ENCODE assay signal across 13 mouse cellular contexts in the genomic region with DNA sequence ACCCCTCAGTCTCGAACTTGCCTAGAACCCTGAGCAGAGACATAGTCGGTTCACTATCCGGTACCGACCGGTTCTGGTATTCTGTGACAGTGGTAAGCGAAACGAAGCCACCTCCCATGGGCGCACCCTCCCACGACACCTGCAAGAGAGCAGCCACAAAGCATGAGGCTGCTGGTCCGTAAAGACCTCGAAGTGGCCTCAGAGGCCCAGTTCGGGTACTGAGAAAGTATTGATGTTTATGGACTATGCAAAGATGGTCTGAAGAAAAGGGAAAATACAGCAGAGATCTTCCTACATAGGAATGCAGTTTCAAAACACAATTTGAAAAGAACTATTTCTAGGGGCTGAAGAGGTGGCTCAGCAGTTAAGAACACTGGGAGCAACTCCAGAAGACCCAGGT.
DNase-seq lines count a peak whose midpoint lies in the region; ATAC-seq and TF ChIP-seq lines count a peak whose summit lies in the region.
"Had no signal": no experiment of that assay in that cellular context is flagged by ENCODE, and none has a peak within 500 bp of the region (broad histone marks: within the 10 kb centered on the region; RNA-seq: fewer than 3 reads in every experiment).

No protein-coding gene starts in this region.

- in situ Hi-C loops in CH12.LX (cut with MboI; ENCODE audit: low pct_ligation_motif_present, low pct_unique_long_range_greater_than_20kb, low sequenced_read_pairs), result no loop called here

- H3K27me3 ChIP-seq in forebrain, embryonic 15.5 days, result no peaks in the 10 kb centered on the region
- H3K27me3 ChIP-seq in forebrain, embryonic 12.5 days, result 0 out of 2 replicates have a peak, but pooled peaks cover 3% of the 10 kb centered on the region
- no peaks in the 10 kb centered on the region for H3K27me3 ChIP-seq in kidney, embryonic 16.5 days (ENCODE audit: insufficient read depth, low read length)
- no peaks in the 10 kb centered on the region for H3K27me3 ChIP-seq in CH12.LX (replicated peaks)
- no peaks in the 10 kb centered on the region for H3K27me3 ChIP-seq in embryonic facial prominence, embryonic 13.5 days
- H3K27me3 ChIP-seq: heart, embryonic 12.5 days; kidney, embryonic 15.5 days; liver, embryonic 15.5 days had no signal

- TF ChIP-seq EP300 in CH12.LX (IDR thresholded peaks at IDR 0.05; ENCODE audit: low read length), result peak; percentile 59; the same call in 1 of the 2 replicates

- TF ChIP-seq POLR2A in CH12.LX (IDR thresholded peaks at IDR 0.05; ENCODE audit: low read depth, low read length), result no peak

- WGBS in forebrain, embryonic 15.5 days, result 83% methylated on average over 12 of the region's 12 CpGs
- 88% methylated on average over 12 of the region's 12 CpGs for WGBS in forebrain, embryonic 12.5 days
- WGBS in kidney, embryonic 16.5 days, result 80% methylated on average over 12 of the region's 12 CpGs
- 83% methylated on average over 12 of the region's 12 CpGs for WGBS in embryonic facial prominence, embryonic 13.5 days

- H3K27ac ChIP-seq in forebrain, embryonic 15.5 days (replicated peaks), result no peak overlapping the region
- no peak overlapping the region for H3K27ac ChIP-seq in forebrain, embryonic 12.5 days
- no peak overlapping the region for H3K27ac ChIP-seq in kidney, embryonic 16.5 days (ENCODE audit: low read length)
- H3K27ac ChIP-seq in CH12.LX (ENCODE audit: insufficient read depth, low read depth), result peak overlapping the region; percentile 99
- H3K27ac ChIP-seq in embryonic facial prominence, embryonic 13.5 days, result peak overlapping the region; percentile 75; the same call in 1 of the 2 replicates
- H3K27ac ChIP-seq: kidney, embryonic 15.5 days; liver, embryonic 15.5 days had no signal

- no peaks in the 10 kb centered on the region for H3K79me2 ChIP-seq in CH12.LX (replicated peaks; ENCODE audit: control insufficient read depth, extremely low read depth, insufficient read depth, poor library complexity, severe bottlenecking)

- no peak for TF ChIP-seq CTCF in CH12.LX (conservative IDR thresholded peaks at IDR 0.05 in 1 of 2, IDR thresholded peaks at IDR 0.05 in 1 of 2; ENCODE audit: low read depth in 2 of 2, low read length in 2 of 2)

- DNase-seq in kidney, postnatal 14 days, result no peak
- DNase-seq in CH12.LX (ENCODE audit: extremely low read depth), result peak; percentile 69
- no peak for DNase-seq in testis, postnatal 10 days (ENCODE audit: low spot score)
- DNase-seq: forebrain, postnatal 0 days had no signal

- no peak overlapping the region for H3K4me3 ChIP-seq in forebrain, embryonic 15.5 days
- H3K4me3 ChIP-seq in forebrain, embryonic 12.5 days (replicated peaks), result no peak overlapping the region
- H3K4me3 ChIP-seq in kidney, embryonic 16.5 days (ENCODE audit: low read length), result no peak overlapping the region
- no peak overlapping the region for H3K4me3 ChIP-seq in CH12.LX (replicated peaks in 1 of 3; ENCODE audit: low read depth in 2 of 3, low read length in 2 of 3, poor library complexity in 1 of 3)
- no peak overlapping the region for H3K4me3 ChIP-seq in embryonic facial prominence, embryonic 13.5 days
- H3K4me3 ChIP-seq: erythroblast, embryonic 14.5 days; heart, embryonic 12.5 days; kidney, embryonic 15.5 days; liver, embryonic 15.5 days had no signal

- no peaks in the 10 kb centered on the region for H3K36me3 ChIP-seq in forebrain, embryonic 15.5 days
- no peaks in the 10 kb centered on the region for H3K36me3 ChIP-seq in forebrain, embryonic 12.5 days (replicated peaks)
- no peaks in the 10 kb centered on the region for H3K36me3 ChIP-seq in kidney, embryonic 16.5 days (ENCODE audit: insufficient read depth, low read length)
- H3K36me3 ChIP-seq in CH12.LX (replicated peaks in 1 of 2; ENCODE audit: control insufficient read depth in 1 of 2, insufficient read depth in 1 of 2, low read length in 1 of 2), result no peaks in the 10 kb centered on the region
- H3K36me3 ChIP-seq in embryonic facial prominence, embryonic 13.5 days, result no peaks in the 10 kb centered on the region
- H3K36me3 ChIP-seq: heart, embryonic 12.5 days; kidney, embryonic 15.5 days; liver, embryonic 15.5 days had no signal

- ATAC-seq in forebrain, embryonic 15.5 days (replicated peaks), result 0 out of 2 replicates have a peak, but pooled peaks have one; percentile 37
- ATAC-seq in forebrain, embryonic 12.5 days (ENCODE audit: low FRiP score), result no peak
- ATAC-seq in kidney, embryonic 16.5 days (ENCODE audit: low FRiP score, low TSS enrichment), result 0 out of 2 replicates have a peak, but pooled peaks have one; percentile 21
- no peak for ATAC-seq in embryonic facial prominence, embryonic 13.5 days (ENCODE audit: insufficient number of reproducible peaks, insufficient read depth, low FRiP score, low TSS enrichment, low read depth)
- ATAC-seq in erythroid progenitor cell, adult 5-6 weeks (replicated peaks; ENCODE audit: low FRiP score, poor library complexity, severe bottlenecking), result no peak
- ATAC-seq: forebrain, postnatal 0 days had no signal

- TF ChIP-seq RAD21 in CH12.LX (IDR thresholded peaks at IDR 0.05; ENCODE audit: low read depth, low read length), result no peak; the same call in 1 of the 2 replicates

- no peak overlapping the region for H3K4me2 ChIP-seq in forebrain, embryonic 15.5 days (replicated peaks)
- H3K4me2 ChIP-seq in forebrain, embryonic 12.5 days, result no peak overlapping the region
- no peak overlapping the region for H3K4me2 ChIP-seq in kidney, embryonic 16.5 days (replicated peaks; ENCODE audit: low read depth, low read length)
- peak overlapping the region; percentile 87 for H3K4me2 ChIP-seq in CH12.LX (ENCODE audit: insufficient read depth, low read depth, poor library complexity, severe bottlenecking)
- no peak overlapping the region for H3K4me2 ChIP-seq in embryonic facial prominence, embryonic 13.5 days
- H3K4me2 ChIP-seq: heart, embryonic 12.5 days; kidney, embryonic 15.5 days; liver, embryonic 15.5 days had no signal

- no peaks in the 10 kb centered on the region for H3K9me3 ChIP-seq in forebrain, embryonic 15.5 days
- no peaks in the 10 kb centered on the region for H3K9me3 ChIP-seq in forebrain, embryonic 12.5 days
- no peaks in the 10 kb centered on the region for H3K9me3 ChIP-seq in kidney, embryonic 16.5 days (ENCODE audit: low read length)
- H3K9me3 ChIP-seq in CH12.LX (replicated peaks; ENCODE audit: low read length), result no peaks in the 10 kb centered on the region
- no peaks in the 10 kb centered on the region for H3K9me3 ChIP-seq in embryonic facial prominence, embryonic 13.5 days
- H3K9me3 ChIP-seq: heart, embryonic 12.5 days; kidney, embryonic 15.5 days; liver, embryonic 15.5 days had no signal

- peaks cover 30% of the 10 kb centered on the region for H3K4me1 ChIP-seq in forebrain, embryonic 15.5 days
- H3K4me1 ChIP-seq in forebrain, embryonic 12.5 days, result peaks cover 11% of the 10 kb centered on the region
- H3K4me1 ChIP-seq in kidney, embryonic 16.5 days (ENCODE audit: insufficient read depth, low read length), result peaks cover 17% of the 10 kb centered on the region
- peaks cover 17 to 59% of the 10 kb centered on the region in 2 experiments for H3K4me1 ChIP-seq in CH12.LX (ENCODE audit: control insufficient read depth in 1 of 2, insufficient read depth in 2 of 2)
- H3K4me1 ChIP-seq in embryonic facial prominence, embryonic 13.5 days, result peaks cover 37% of the 10 kb centered on the region

- dilution Hi-C loops in CH12.LX (cut with MboI; ENCODE audit: extremely low pct_ligation_motif_present, extremely low pct_unique_long_range_greater_than_20kb, low sequenced_read_pairs), result no loop called here

- no peak overlapping the region for H3K9ac ChIP-seq in forebrain, embryonic 15.5 days (replicated peaks)
- no peak overlapping the region for H3K9ac ChIP-seq in forebrain, embryonic 12.5 days
- no peak overlapping the region for H3K9ac ChIP-seq in kidney, embryonic 16.5 days (replicated peaks; ENCODE audit: low read length)
- peak overlapping the region; percentile 86 for H3K9ac ChIP-seq in CH12.LX (ENCODE audit: insufficient read depth, low read depth)
- H3K9ac ChIP-seq in embryonic facial prominence, embryonic 13.5 days, result no peak overlapping the region
- H3K9ac ChIP-seq: forebrain, postnatal 0 days; heart, embryonic 12.5 days; kidney, embryonic 15.5 days; liver, embryonic 15.5 days had no signal

TF ChIP-seq in CH12.LX, 34 proteins besides CTCF, POLR2A, EP300 and RAD21 (continues in another document):
- TF ChIP-seq MEF2A (IDR thresholded peaks at IDR 0.05; ENCODE audit: borderline replicate concordance, low read depth, low read length) (peak; percentile 63), MAX (IDR thresholded peaks at IDR 0.05; ENCODE audit: low read length) (peak; percentile 84), E2F4 (IDR thresholded peaks at IDR 0.05; ENCODE audit: insufficient replicate concordance, low read depth, low read length) (no peak), NELFE (IDR thresholded peaks at IDR 0.05; ENCODE audit: low read depth, low read length) (0 out of 2 replicates have a peak, but pooled peaks have one; percentile 36), IRF4 (IDR thresholded peaks at IDR 0.05; ENCODE audit: low read depth, low read length) (peak; percentile 60; the same call in 1 of the 2 replicates), HCFC1 (IDR thresholded peaks at IDR 0.05; ENCODE audit: low read depth, low read length) (no peak; the same call in 1 of the 2 replicates), PAX5 (IDR thresholded peaks at IDR 0.05; ENCODE audit: low read length) (no peak), ZMIZ1 (IDR thresholded peaks at IDR 0.05; ENCODE audit: low read depth, low read length) (no peak), USF2 (conservative IDR thresholded peaks at IDR 0.05; ENCODE audit: low read depth, low read length) (no peak), TBP (conservative IDR thresholded peaks at IDR 0.05; ENCODE audit: low read depth, low read length) (no peak), MYC (IDR thresholded peaks at IDR 0.05; ENCODE audit: low read depth, low read length) (no peak), SMC3 (IDR thresholded peaks at IDR 0.05; ENCODE audit: low read depth, low read length) (peak; percentile 12), GABPA (IDR thresholded peaks at IDR 0.05; ENCODE audit: insufficient replicate concordance, low read depth, low read length) (no peak), TCF12 (IDR thresholded peaks at IDR 0.05; ENCODE audit: low read depth, low read length) (peak; percentile 78), MAFK (IDR thresholded peaks at IDR 0.05; ENCODE audit: insufficient replicate concordance, low read length) (peak; percentile 63), ZKSCAN1 (IDR thresholded peaks at IDR 0.05; ENCODE audit: borderline replicate concordance, low read depth, low read length) (no peak), CHD1 (IDR thresholded peaks at IDR 0.05; ENCODE audit: low read depth, low read length) (no peak), USF1 (IDR thresholded peaks at IDR 0.05; ENCODE audit: low read depth, low read length) (no peak), UBTF (IDR thresholded peaks at IDR 0.05; ENCODE audit: low read depth, low read length) (no peak), SIN3A (IDR thresholded peaks at IDR 0.05; ENCODE audit: low read length) (0 out of 2 replicates have a peak, but pooled peaks have one; percentile 15), ELF1 (IDR thresholded peaks at IDR 0.05; ENCODE audit: low read depth, low read length) (no peak), CHD2 (IDR thresholded peaks at IDR 0.05; ENCODE audit: low read length) (0 out of 2 replicates have a peak, but pooled peaks have one; percentile 50)

Comparison
In these comparisons a context has a peak if more than half of its experiments do, and no peak if none do; other contexts are left out.
1. ATAC-seq: peak in forebrain, embryonic 15.5 days (single experiment) and kidney, embryonic 16.5 days (single experiment); none in forebrain, embryonic 12.5 days (single experiment), embryonic facial prominence, embryonic 13.5 days (single experiment) and erythroid progenitor cell, adult 5-6 weeks (single experiment).
2. H3K27ac ChIP-seq: peak in CH12.LX (single experiment) and embryonic facial prominence, embryonic 13.5 days (single experiment); none in forebrain, embryonic 15.5 days (single experiment), forebrain, embryonic 12.5 days (single experiment) and kidney, embryonic 16.5 days (single experiment).